Mouse (Mus musculus) ES-E14 (cell line): ENCODE measurements around the gene B3gnt9. TPM values are rescaled to one million over a fixed set of nuclear protein-coding genes. Genes with fewer than 3 reads are reported as not detected.

ENCODE experiments used
- DNase-seq: peaks from one replicate; pipeline ENCODE4 v3.0.0-alpha.2; 2013; ENCODE audit warnings: low read depth, low spot score
- H3K27ac ChIP-seq: 2 replicates; pipeline ENCODE4 v1.5.1; 2012; ENCODE audit warnings: low read depth, mild to moderate bottlenecking, low read length, moderate library complexity, mixed read lengths; ENCODE audit not compliant: poor library complexity, insufficient read depth, severe bottlenecking
- H3K36me3 ChIP-seq: 2 replicates; pipeline ENCODE4 v1.6.1; 2012; ENCODE audit warnings: mild to moderate bottlenecking, low read length, moderate library complexity, mixed read lengths; ENCODE audit not compliant: control insufficient read depth, poor library complexity, insufficient read depth, severe bottlenecking
- H3K4me1 ChIP-seq, 2 experiments: fragments of 150-350 bp in 1 of 2; sonication (generic) in 1 of 2; 2 replicates each; pipeline ENCODE4 v1.6.1; 2012; ENCODE audit warnings: low read length in 2 of 2, mild to moderate bottlenecking in 1 of 2, mixed read lengths in 1 of 2; ENCODE audit not compliant: control insufficient read depth in 2 of 2, insufficient read depth in 2 of 2, poor library complexity in 1 of 2
- H3K4me3 ChIP-seq, 2 experiments: fragments of 150-350 bp in 1 of 2; sonication (generic) in 1 of 2; 2 replicates each; pipeline ENCODE4 v1.5.1; 2012; ENCODE audit warnings: low read length in 2 of 2, low read depth in 1 of 2, mild to moderate bottlenecking in 1 of 2, mixed read lengths in 1 of 2; ENCODE audit not compliant: insufficient read depth in 1 of 2, poor library complexity in 1 of 2, severe bottlenecking in 1 of 2
- H3K9ac ChIP-seq: 2 replicates; pipeline ENCODE4 v1.6.1; 2012; ENCODE audit warnings: low read depth, mild to moderate bottlenecking, low read length, mixed read lengths; ENCODE audit not compliant: poor library complexity, insufficient read depth, severe bottlenecking
- H3K9me3 ChIP-seq: fragments of 150-350 bp; sonication (generic); 2 replicates; pipeline ENCODE4 v1.6.1; 2012; ENCODE audit warnings: low read depth, mild to moderate bottlenecking, low read length; ENCODE audit not compliant: control insufficient read depth, insufficient read depth
- CHD2 ChIP-seq: IDR thresholded peaks from 2 replicates; pipeline ENCODE4 v1.6.1; 2014; ENCODE audit warnings: mild to moderate bottlenecking, low read depth, low read length, inconsistent platforms
- HCFC1 ChIP-seq: IDR thresholded peaks from 2 replicates; pipeline ENCODE4 v1.6.1; 2012; ENCODE audit warnings: low read length, inconsistent platforms, borderline replicate concordance; ENCODE audit not compliant: insufficient read depth
- MAFK ChIP-seq: IDR thresholded peaks from 2 replicates; pipeline ENCODE4 v1.6.1; 2014; ENCODE audit warnings: mild to moderate bottlenecking, low read depth, low read length, inconsistent platforms; ENCODE audit not compliant: insufficient read depth
- ZC3H11A ChIP-seq: IDR thresholded peaks from 2 replicates; pipeline ENCODE4 v1.6.1; 2012; ENCODE audit warnings: low read depth, mild to moderate bottlenecking, inconsistent platforms, low read length, borderline replicate concordance
- ZNF384 ChIP-seq: IDR thresholded peaks from 2 replicates; pipeline ENCODE4 v1.6.1; 2012; ENCODE audit warnings: low read depth, low read length, inconsistent platforms
- in situ Hi-C, 2 experiments: fragments of 600-800 bp; cut with MboI; formaldehyde crosslinking; loops; one replicate each; pipeline ENCODE4 v1.15.1; 2025; ENCODE audit warnings: low sequenced_read_pairs in 2 of 2, inconsistent platforms in 1 of 2; ENCODE audit not compliant: unreplicated experiment in 2 of 2
- total RNA-seq: library from RNA; depleted of rRNA; stranded (reverse); fragments of 300-350 nt; gene quantifications from 2 replicates; pipeline ENCODE4 v1.2.3, GENCODE M21; 2012

B3gnt9 gene
- total RNA-seq, 1 experiment, result 2.5 TPM

GRCm38 (mm10) chr8:105231503-105232320, 23.2 kb downstream of the B3gnt9 start:
- H3K4me1 ChIP-seq, result peaks cover 14 to 23% of the 10 kb centered on the region in 2 experiments
- in situ Hi-C loops, result no loop called here
- H3K9ac ChIP-seq, result peak overlapping the region; percentile 9; the same call in 1 of the 2 replicates
- peaks cover 10% of the 10 kb centered on the region for H3K36me3 ChIP-seq
- DNase-seq, result no peak
- no peak for TF ChIP-seq MAFK
- no peak for TF ChIP-seq HCFC1
- no peak for TF ChIP-seq CHD2
- TF ChIP-seq ZC3H11A, result no peak
- TF ChIP-seq ZNF384, result peak; percentile 67
- no peaks in the 10 kb centered on the region for H3K9me3 ChIP-seq
- peak overlapping the region; percentile 31 to 36; a peak in 2 of 4 replicates for H3K4me3 ChIP-seq
- peak overlapping the region; percentile 86 for H3K27ac ChIP-seq

- Histone ChIP-seq H3K4me1 (peaks cover 6 to 7% of the 10 kb centered on the region in 2 experiments), H3K27ac (no peak overlapping the region), H3K4me3 (peak overlapping the region; percentile 88 to 94), H3K9ac (peak overlapping the region; percentile 91; the same call in 1 of the 2 replicates), H3K9me3 (no peaks in the 10 kb centered on the region), H3K36me3 (no peaks in the 10 kb centered on the region)
- no peak for DNase-seq
- no peak for TF ChIP-seq MAFK
- no peak for TF ChIP-seq ZC3H11A
- TF ChIP-seq CHD2, result no peak
- TF ChIP-seq HCFC1, result no peak
- in situ Hi-C loops, result no loop called here
These were observed 29.0 kb downstream of the B3gnt9 start for GRCm38 (mm10) chr8:105225917-105226316.

GRCm38 (mm10) chr8:105225272-105225593, 29.7 kb downstream of the B3gnt9 start:
- in situ Hi-C loops, result no loop called here
- peaks cover 5 to 6% of the 10 kb centered on the region in 2 experiments for H3K4me1 ChIP-seq
- no peaks in the 10 kb centered on the region for H3K9me3 ChIP-seq
- TF ChIP-seq ZC3H11A (no peak), HCFC1 (peak; percentile 6; the same call in 1 of the 2 replicates), MAFK (no peak), ZNF384 (no peak), CHD2 (no peak)
- no peak for DNase-seq
- H3K27ac ChIP-seq, result peak overlapping the region; percentile 41
- peak overlapping the region; percentile 91 for H3K9ac ChIP-seq
- H3K4me3 ChIP-seq, result peak overlapping the region; percentile 88 to 94
- no peaks in the 10 kb centered on the region for H3K36me3 ChIP-seq

- Histone ChIP-seq H3K4me3 (peak within 1 kb of the TSS; percentile 88 to 94), H3K36me3 (no peaks in the 10 kb centered on the region), H3K9me3 (no peaks in the 10 kb centered on the region), H3K9ac (peak within 1 kb of the TSS; percentile 91), H3K4me1 (peaks cover 4% of the 10 kb centered on the region in 2 experiments), H3K27ac (peak within 1 kb of the TSS; percentile 61)
- DNase-seq, result peak; percentile 91
- peak; percentile 55; the same call in 1 of the 2 replicates for TF ChIP-seq HCFC1
- peak; percentile 7; the same call in 1 of the 2 replicates for TF ChIP-seq MAFK
- no peak for TF ChIP-seq ZC3H11A
- TF ChIP-seq ZNF384, result no peak
- TF ChIP-seq CHD2, result no peak
- in situ Hi-C loops, result no loop called here
These were observed 30.3 kb downstream of the B3gnt9 start, which contains the start of gene D230025D16Rik for GRCm38 (mm10) chr8:105224413-105225271. D230025D16Rik (plus strand) TSS chr8:105225145.
